Mouse (Mus musculus): Measurements from ENCODE around the gene Top3a.

DNA sequence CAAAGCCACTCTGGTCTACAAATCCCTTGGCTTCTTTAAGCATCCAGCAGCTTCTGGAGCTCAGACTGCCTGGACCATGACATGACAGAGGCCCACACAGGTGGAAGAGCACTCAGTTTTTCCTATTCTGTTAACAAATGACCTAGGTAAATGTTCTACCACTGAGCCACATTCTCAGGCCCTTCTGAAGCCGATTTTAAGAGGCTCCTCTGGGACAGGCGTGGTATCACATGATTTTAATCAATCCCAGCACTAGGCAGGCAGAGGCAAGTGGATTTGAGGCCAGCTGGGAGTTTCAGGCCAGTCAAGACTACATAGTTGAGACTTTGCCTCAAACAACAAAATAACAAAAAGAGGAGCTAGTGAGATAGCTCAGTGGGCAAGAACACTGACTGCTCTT lies 13.3 kb upstream of the Top3a start:
- no peak for TF ChIP-seq CTCF (IDR thresholded peaks at IDR 0.05; ENCODE audit: insufficient read depth, low read depth, low read length)
- TF ChIP-seq POLR2A (IDR thresholded peaks at IDR 0.05; ENCODE audit: insufficient read depth, low read depth, low read length): no peak
